ENCODE assay signal across 9 mouse cellular contexts in the genomic region with DNA sequence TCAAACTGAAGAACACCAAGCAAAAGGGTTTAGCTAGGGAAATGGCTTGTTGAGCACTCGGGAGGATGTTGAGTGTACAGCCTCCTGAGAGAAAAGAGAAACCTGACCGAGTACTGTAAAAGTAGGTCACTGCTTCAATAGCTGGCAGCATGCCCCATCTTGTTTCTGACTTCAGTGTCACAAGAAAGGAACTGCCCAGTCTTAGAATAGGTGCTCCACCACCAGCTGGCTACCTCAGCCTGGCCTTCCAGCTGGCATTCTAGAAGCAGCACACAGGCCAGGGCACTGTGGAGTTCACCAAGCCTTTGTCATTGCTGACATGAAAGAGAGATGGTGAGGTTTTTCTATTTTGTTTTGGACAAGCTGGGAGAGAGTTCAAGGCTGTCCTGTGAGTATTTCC.
DNase-seq lines count a peak whose midpoint lies in the region; ATAC-seq and TF ChIP-seq lines count a peak whose summit lies in the region.
"Had no signal": no experiment of that assay in that cellular context is flagged by ENCODE, and none has a peak within 500 bp of the region (broad histone marks: within the 10 kb centered on the region; RNA-seq: fewer than 3 reads in every experiment).

No protein-coding gene starts in this region.

- H3K4me1 ChIP-seq in cerebellum, adult 2 months (ENCODE audit: control insufficient read depth, insufficient read depth, low read length): peaks cover 11% of the 10 kb centered on the region
- no peaks in the 10 kb centered on the region for H3K4me1 ChIP-seq in lung, embryonic 16.5 days (replicated peaks; ENCODE audit: control insufficient read depth, insufficient read depth, low read length)
- H3K4me1 ChIP-seq in midbrain, embryonic 13.5 days (replicated peaks): no peaks in the 10 kb centered on the region

- no peak for DNase-seq in frontal cortex, postnatal 25 days (ENCODE audit: low spot score in 2 of 2)
- peak; percentile 40 for DNase-seq in MN1 (ENCODE audit: low spot score)
- peak; percentile 73 to 85 for DNase-seq in cerebellum, adult 2 months
- DNase-seq in heart, postnatal 14 days: peak; percentile 73 to 74
- peak; percentile 33 for DNase-seq in thymus, postnatal 4 days

- no peaks in the 10 kb centered on the region for H3K9me3 ChIP-seq in lung, embryonic 16.5 days (ENCODE audit: control insufficient read depth, low read length)
- H3K9me3 ChIP-seq in midbrain, embryonic 13.5 days: no peaks in the 10 kb centered on the region

- H3K4me2 ChIP-seq in lung, embryonic 16.5 days (ENCODE audit: low read depth, low read length): no peak overlapping the region
- H3K4me2 ChIP-seq in midbrain, embryonic 13.5 days (replicated peaks): no peak overlapping the region

- 0 out of 2 replicates have a peak overlapping the region, but pooled peaks have one; percentile 25 for H3K27ac ChIP-seq in cerebellum, adult 2 months (ENCODE audit: insufficient read depth, low read length)
- H3K27ac ChIP-seq in lung, embryonic 16.5 days (ENCODE audit: low read length): no peak overlapping the region
- no peak overlapping the region for H3K27ac ChIP-seq in midbrain, embryonic 13.5 days
- H3K27ac ChIP-seq: macrophage had no signal

- no peak for TF ChIP-seq CTCF in cerebellum, adult 2 months (IDR thresholded peaks at IDR 0.05; ENCODE audit: borderline replicate concordance, insufficient read depth, low read depth, low read length)

- 2% methylated on average over 2 of the region's 2 CpGs for WGBS in cerebellum, adult 2 months
- WGBS in lung, embryonic 16.5 days: 39% methylated on average over 2 of the region's 2 CpGs
- 79% methylated on average over 2 of the region's 2 CpGs for WGBS in midbrain, embryonic 13.5 days

- intact Hi-C loops in heart, postnatal 14 days (cut with DNase I): no loop called here

- ATAC-seq in frontal cortex, adult (ENCODE audit: low TSS enrichment): peak; percentile 69
- peak; percentile 47; the same call in 1 of the 2 replicates for ATAC-seq in lung, embryonic 16.5 days (ENCODE audit: low read depth)
- ATAC-seq in midbrain, embryonic 13.5 days: no peak

- no peak overlapping the region for H3K4me3 ChIP-seq in cerebellum, adult 2 months (replicated peaks; ENCODE audit: insufficient read depth, low read depth, low read length)
- H3K4me3 ChIP-seq in lung, embryonic 16.5 days (ENCODE audit: low read length): no peak overlapping the region
- H3K4me3 ChIP-seq in midbrain, embryonic 13.5 days (replicated peaks): no peak overlapping the region

- no peaks in the 10 kb centered on the region for H3K36me3 ChIP-seq in lung, embryonic 16.5 days (ENCODE audit: control insufficient read depth, insufficient read depth, low read length)
- H3K36me3 ChIP-seq in midbrain, embryonic 13.5 days: no peaks in the 10 kb centered on the region

- TF ChIP-seq POLR2A in cerebellum, adult 2 months (IDR thresholded peaks at IDR 0.05; ENCODE audit: borderline replicate concordance, insufficient read depth, low read length): no peak

- no peak overlapping the region for H3K9ac ChIP-seq in lung, embryonic 16.5 days (ENCODE audit: low read length)
- no peak overlapping the region for H3K9ac ChIP-seq in midbrain, embryonic 13.5 days (replicated peaks)

- H3K27me3 ChIP-seq in cerebellum, adult 2 months (ENCODE audit: control insufficient read depth, insufficient read depth, low read length): no peaks in the 10 kb centered on the region; the same call in 1 of the 2 replicates
- H3K27me3 ChIP-seq in lung, embryonic 16.5 days (ENCODE audit: control insufficient read depth, insufficient read depth, low read depth, low read length): no peaks in the 10 kb centered on the region
- no peaks in the 10 kb centered on the region for H3K27me3 ChIP-seq in midbrain, embryonic 13.5 days

Comparison
In these comparisons a context has a peak if more than half of its experiments do, and no peak if none do; other contexts are left out.
1. DNase-seq: peak in MN1 (single experiment), cerebellum, adult 2 months (2 of 2), heart, postnatal 14 days (2 of 2) and thymus, postnatal 4 days (single experiment); none in frontal cortex, postnatal 25 days (0 of 2).